Mouse (Mus musculus) hindbrain, embryonic 12.5 days (tissue): ENCODE data around the gene Slc4a7. TPM values are rescaled to one million over a fixed set of nuclear protein-coding genes. Genes with fewer than 3 reads are reported as not detected.
A peak's percentile ranks its signal among the peaks of the same experiment; 100 is the strongest.
"Not testable (repeated sequence)": the region's sequence is repeated elsewhere in the genome, so short reads cannot be mapped to it uniquely, and the experiment has no call there.

ENCODE experiments used
- ATAC-seq: fragments of 200-750 bp; cut with Nextera tagmentation; 2 replicates; pipeline ENCODE4 v1.8.0; 2017; ENCODE audit warnings: moderate TSS enrichment; ENCODE audit not compliant: low FRiP score
- H3K27ac ChIP-seq: fragments of 300-500 bp; sonication (generic); 2 replicates; pipeline ENCODE4 v1.5.1; 2016; ENCODE audit warnings: mild to moderate bottlenecking
- H3K27me3 ChIP-seq: fragments of 300-500 bp; sonication (generic); 2 replicates; pipeline ENCODE4 v1.6.1; 2016; ENCODE audit warnings: mild to moderate bottlenecking
- H3K36me3 ChIP-seq: fragments of 300-500 bp; sonication (generic); 2 replicates; pipeline ENCODE4 v1.6.1; 2016; ENCODE audit warnings: mild to moderate bottlenecking
- H3K4me1 ChIP-seq: fragments of 300-500 bp; sonication (generic); 2 replicates; pipeline ENCODE4 v1.6.1; 2016
- H3K4me2 ChIP-seq: fragments of 300-500 bp; sonication (generic); replicated peaks from 2 replicates; pipeline ENCODE4 v1.6.1; 2016; ENCODE audit warnings: mild to moderate bottlenecking
- H3K4me3 ChIP-seq: fragments of 300-500 bp; sonication (generic); 2 replicates; pipeline ENCODE4 v1.5.1; 2016; ENCODE audit warnings: mild to moderate bottlenecking
- H3K9ac ChIP-seq: fragments of 300-500 bp; sonication (generic); 2 replicates; pipeline ENCODE4 v1.6.1; 2016; ENCODE audit warnings: mild to moderate bottlenecking, moderate library complexity
- H3K9me3 ChIP-seq: fragments of 300-500 bp; sonication (generic); replicated peaks from 2 replicates; pipeline ENCODE4 v1.6.1; 2016; ENCODE audit warnings: mild to moderate bottlenecking
- WGBS: fragments of 180-500 bp; shearing (Covaris S2); methylation state at CpG from one replicate; pipeline ENCODE4 v1.1.7; 2016; 5-methylcytosine and 5-hydroxymethylcytosine counted together
- polyA plus RNA-seq: library from polyadenylated mRNA; unstranded; fragments of >200 nt; fragmentation: Nextera tagmentation; extraction: Ambion mirVana; gene quantifications from 2 replicates; pipeline ENCODE4 v1.2.1, GENCODE M21; 2016

The Slc4a7 gene
- polyA plus RNA-seq, 1 experiment from 2014 or later = 40.8 TPM

- Histone ChIP-seq H3K9ac (no peak overlapping the region), H3K4me1 (peaks cover 19% of the 10 kb centered on the region), H3K27me3 (no peaks in the 10 kb centered on the region), H3K36me3 (peaks cover 12% of the 10 kb centered on the region), H3K9me3 (no peaks in the 10 kb centered on the region), H3K4me3 (no peak overlapping the region), H3K4me2 (no peak overlapping the region), H3K27ac (no peak overlapping the region)
- WGBS = 93% methylated on average over 1 of the region's 1 CpGs
- ATAC-seq = no peak
Observed at GRCm38 (mm10) chr14:14709021-14709420, 6.9 kb downstream of the Slc4a7 start.

DNA sequence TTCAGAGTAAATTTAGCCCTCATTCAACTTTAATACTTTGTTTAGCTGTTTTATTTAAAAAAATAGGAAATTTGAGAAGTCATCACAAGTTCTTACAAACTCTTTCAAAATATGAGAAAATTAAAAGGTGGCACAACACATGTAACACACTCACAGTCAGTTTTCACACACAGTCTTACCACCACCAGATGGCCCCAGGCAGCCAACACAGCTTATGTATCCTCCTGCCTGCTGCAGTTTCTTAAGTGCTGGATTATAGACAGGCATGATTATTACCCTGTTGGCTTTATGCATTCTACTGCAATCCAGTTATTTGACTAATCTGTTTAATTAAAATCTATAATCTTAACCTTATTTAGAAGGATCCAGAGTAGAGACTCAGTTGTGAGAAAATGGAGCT is 12.1 kb downstream of the Slc4a7 start:
- ATAC-seq = no peak
- peaks cover 9% of the 10 kb centered on the region for H3K36me3 ChIP-seq
- H3K4me3 ChIP-seq = no peak overlapping the region
- no peaks in the 10 kb centered on the region for H3K27me3 ChIP-seq
- no peaks in the 10 kb centered on the region for H3K4me1 ChIP-seq
- H3K9me3 ChIP-seq = no peaks in the 10 kb centered on the region
- no peak overlapping the region for H3K9ac ChIP-seq
- H3K27ac ChIP-seq = no peak overlapping the region
- H3K4me2 ChIP-seq = no peak overlapping the region

DNA sequence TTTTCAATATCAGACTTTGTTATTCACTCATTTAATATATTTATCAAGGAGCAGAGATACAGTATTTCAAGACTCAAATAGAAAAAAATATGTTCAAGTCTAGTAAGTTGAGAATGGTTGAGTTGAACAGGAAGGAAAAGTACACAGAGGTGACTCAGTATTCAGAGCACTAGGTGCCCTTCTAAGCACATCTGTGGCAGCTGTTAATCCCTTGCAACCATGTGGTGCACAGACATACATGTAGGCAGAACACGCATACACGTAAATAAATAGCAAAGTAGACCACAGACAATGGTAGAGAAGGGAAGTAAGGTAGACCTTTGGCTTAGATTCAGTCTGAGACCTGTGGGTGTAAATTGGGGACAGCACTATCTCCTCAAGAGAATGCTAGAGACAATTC is 13.7 kb downstream of the Slc4a7 start:
- Histone ChIP-seq H3K27me3 (no peaks in the 10 kb centered on the region), H3K9me3 (no peaks in the 10 kb centered on the region), H3K9ac (no peak overlapping the region), H3K36me3 (peaks cover 5% of the 10 kb centered on the region; the same call in 1 of the 2 replicates), H3K4me2 (no peak overlapping the region), H3K4me3 (no peak overlapping the region), H3K27ac (no peak overlapping the region), H3K4me1 (no peaks in the 10 kb centered on the region)
- 93% methylated on average over 2 of the region's 2 CpGs for WGBS
- ATAC-seq = no peak

- Histone ChIP-seq H3K4me2 (no peak overlapping the region), H3K9me3 (no peaks in the 10 kb centered on the region), H3K4me3 (no peak overlapping the region), H3K9ac (no peak overlapping the region), H3K27me3 (no peaks in the 10 kb centered on the region), H3K4me1 (no peaks in the 10 kb centered on the region), H3K27ac (no peak overlapping the region), H3K36me3 (no peaks in the 10 kb centered on the region)
- ATAC-seq = no peak
- WGBS = 83% methylated on average over 6 of the region's 6 CpGs
Observed at GRCm38 (mm10) chr14:14716843-14717242, 14.8 kb downstream of the Slc4a7 start.

GRCm38 (mm10) chr14:14718556-14718955 is 16.5 kb downstream of the Slc4a7 start:
- H3K27me3 ChIP-seq = no peaks in the 10 kb centered on the region
- H3K9ac ChIP-seq = no peak overlapping the region
- no peak overlapping the region for H3K4me2 ChIP-seq
- WGBS = 95% methylated on average over 4 of the region's 4 CpGs
- no peak overlapping the region for H3K4me3 ChIP-seq
- ATAC-seq = no peak
- no peaks in the 10 kb centered on the region for H3K4me1 ChIP-seq
- H3K36me3 ChIP-seq = no peaks in the 10 kb centered on the region
- H3K9me3 ChIP-seq = no peaks in the 10 kb centered on the region
- no peak overlapping the region for H3K27ac ChIP-seq

GRCm38 (mm10) chr14:14781169-14781568 is 79.1 kb downstream of the Slc4a7 start:
- H3K4me1 ChIP-seq = no peaks in the 10 kb centered on the region
- H3K27ac ChIP-seq = no peak overlapping the region
- no peak for ATAC-seq
- H3K4me2 ChIP-seq = no peak overlapping the region
- H3K27me3 ChIP-seq = no peaks in the 10 kb centered on the region
- H3K9ac ChIP-seq = no peak overlapping the region
- peaks cover 42% of the 10 kb centered on the region for H3K36me3 ChIP-seq
- H3K9me3 ChIP-seq = no peaks in the 10 kb centered on the region
- 93% methylated on average over 2 of the region's 2 CpGs for WGBS
- no peak overlapping the region for H3K4me3 ChIP-seq

- no peak overlapping the region for H3K4me2 ChIP-seq
- no peaks in the 10 kb centered on the region for H3K27me3 ChIP-seq
- no peak for ATAC-seq
- no peaks in the 10 kb centered on the region for H3K9me3 ChIP-seq
- no peaks in the 10 kb centered on the region for H3K4me1 ChIP-seq
- peaks cover 37% of the 10 kb centered on the region for H3K36me3 ChIP-seq
- WGBS = 86% methylated on average over 1 of the region's 1 CpGs
- H3K4me3 ChIP-seq = no peak overlapping the region
- no peak overlapping the region for H3K9ac ChIP-seq
- no peak overlapping the region for H3K27ac ChIP-seq
Observed at GRCm38 (mm10) chr14:14784223-14784622, 82.1 kb downstream of the Slc4a7 start.

GRCm38 (mm10) chr14:14786979-14787378 is 84.9 kb downstream of the Slc4a7 start:
- WGBS = 97% methylated on average over 1 of the region's 1 CpGs
- H3K36me3 ChIP-seq = peaks cover 27% of the 10 kb centered on the region
- ATAC-seq = no peak

GRCm38 (mm10) chr14:14789840-14790470 is 87.9 kb downstream of the Slc4a7 start:
- H3K4me1 ChIP-seq = no peaks in the 10 kb centered on the region
- no peak for ATAC-seq
- no peak overlapping the region for H3K27ac ChIP-seq
- no peaks in the 10 kb centered on the region for H3K9me3 ChIP-seq
- 96% methylated on average over 4 of the region's 4 CpGs for WGBS
- no peaks in the 10 kb centered on the region for H3K27me3 ChIP-seq
- no peak overlapping the region for H3K4me3 ChIP-seq
- H3K9ac ChIP-seq = no peak overlapping the region
- H3K36me3 ChIP-seq = peaks cover 24% of the 10 kb centered on the region
- no peak overlapping the region for H3K4me2 ChIP-seq

More at GRCm38 (mm10) chr14:14786979-14787378, 84.9 kb downstream of the Slc4a7 start:
- Histone ChIP-seq H3K4me3 (no peak overlapping the region), H3K4me2 (no peak overlapping the region), H3K9ac (no peak overlapping the region), H3K4me1 (no peaks in the 10 kb centered on the region), H3K9me3 (no peaks in the 10 kb centered on the region), H3K27ac (no peak overlapping the region), H3K27me3 (no peaks in the 10 kb centered on the region)

DNA sequence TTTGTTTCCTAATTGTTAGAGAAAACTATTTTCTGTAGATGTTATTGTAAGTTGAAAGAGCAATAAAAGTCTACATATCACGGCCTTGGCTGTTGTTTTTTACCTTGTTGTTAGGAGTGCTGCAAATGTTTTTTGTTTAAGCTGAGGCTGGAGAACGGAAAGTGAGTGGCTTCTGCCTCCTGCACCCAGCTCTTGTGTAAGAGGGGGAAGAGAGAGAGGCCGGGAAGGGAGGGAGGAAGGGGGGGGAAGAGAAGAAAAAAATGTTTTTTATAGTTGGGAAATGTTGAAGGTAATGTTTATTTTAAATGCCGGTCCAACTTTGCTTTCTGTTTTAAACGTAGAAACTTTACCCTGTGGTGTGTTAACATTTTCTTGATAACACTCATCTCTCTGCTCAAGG is 97.8 kb downstream of the Slc4a7 start:
- Histone ChIP-seq H3K9me3 (no peaks in the 10 kb centered on the region), H3K4me3 (no peak overlapping the region), H3K4me1 (no peaks in the 10 kb centered on the region), H3K4me2 (no peak overlapping the region), H3K27me3 (no peaks in the 10 kb centered on the region), H3K36me3 (peaks cover 12% of the 10 kb centered on the region), H3K27ac (no peak overlapping the region), H3K9ac (no peak overlapping the region)
- no peak for ATAC-seq
- WGBS = 90% methylated on average over 5 of the region's 5 CpGs

DNA sequence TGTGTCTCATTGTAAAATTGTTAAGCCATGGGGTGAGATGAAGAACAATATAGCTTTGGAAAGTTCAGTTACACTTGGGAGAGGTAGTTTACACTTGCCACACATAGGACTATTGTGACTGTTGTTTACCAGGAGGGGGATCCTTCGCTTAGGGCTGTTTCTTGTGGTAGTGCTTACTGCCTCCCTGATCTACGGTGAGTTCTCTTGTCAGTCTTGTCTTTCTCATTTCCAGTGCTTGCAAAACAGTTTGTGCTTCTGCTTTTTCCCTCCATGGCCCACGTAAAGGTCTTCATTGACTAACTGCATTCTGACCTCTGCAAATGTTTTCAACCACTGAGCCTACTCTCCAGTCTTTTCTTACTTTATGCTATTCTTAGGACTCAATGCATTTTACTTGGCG is 98.3 kb downstream of the Slc4a7 start:
- no peak for ATAC-seq
- peaks cover 12% of the 10 kb centered on the region for H3K36me3 ChIP-seq
- H3K9me3 ChIP-seq = no peaks in the 10 kb centered on the region
- no peak overlapping the region for H3K9ac ChIP-seq
- no peak overlapping the region for H3K4me3 ChIP-seq
- no peak overlapping the region for H3K27ac ChIP-seq
- H3K27me3 ChIP-seq = no peaks in the 10 kb centered on the region
- 94% methylated on average over 4 of the region's 4 CpGs for WGBS
- H3K4me2 ChIP-seq = no peak overlapping the region
- no peaks in the 10 kb centered on the region for H3K4me1 ChIP-seq

DNA sequence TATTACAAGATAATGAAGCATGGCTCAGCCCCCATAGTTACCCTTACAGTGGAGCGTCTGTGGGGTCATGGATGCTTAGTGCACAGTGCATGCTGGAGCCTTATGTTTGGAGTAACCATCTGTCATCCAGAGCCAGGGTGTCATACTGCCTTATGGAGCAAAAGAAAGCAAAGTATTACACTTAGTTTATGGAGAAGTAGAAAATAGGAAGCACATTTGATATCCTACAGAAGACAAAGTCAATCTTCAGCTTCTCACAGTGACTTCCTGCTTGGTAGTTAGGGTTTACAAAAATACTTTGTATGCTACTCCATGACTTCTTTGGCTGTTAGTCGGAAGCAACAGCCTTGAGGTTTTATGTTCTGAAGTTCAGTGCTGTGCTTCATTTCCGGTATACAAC is 98.7 kb downstream of the Slc4a7 start:
- no peaks in the 10 kb centered on the region for H3K9me3 ChIP-seq
- 97% methylated on average over 3 of the region's 3 CpGs for WGBS
- H3K4me1 ChIP-seq = no peaks in the 10 kb centered on the region
- no peak overlapping the region for H3K9ac ChIP-seq
- no peak for ATAC-seq
- no peak overlapping the region for H3K4me2 ChIP-seq
- H3K27ac ChIP-seq = no peak overlapping the region
- no peaks in the 10 kb centered on the region for H3K27me3 ChIP-seq
- H3K4me3 ChIP-seq = no peak overlapping the region
- peaks cover 12% of the 10 kb centered on the region for H3K36me3 ChIP-seq

- WGBS = 50% methylated on average over 1 of the region's 2 CpGs
- not testable (repeated sequence) for H3K27ac ChIP-seq, H3K9me3 ChIP-seq, H3K9ac ChIP-seq, H3K27me3 ChIP-seq, H3K4me2 ChIP-seq, H3K4me3 ChIP-seq, H3K4me1 ChIP-seq
- peaks cover 12% of the 10 kb centered on the region for H3K36me3 ChIP-seq
- ATAC-seq = 0 out of 2 replicates have a peak, but pooled peaks have one; percentile 8
Observed at GRCm38 (mm10) chr14:14803115-14803514, 101.0 kb downstream of the Slc4a7 start, which contains the start of gene Nek10. Gene Nek10 (plus strand): TSS chr14:14803415.
